Mouse (Mus musculus) lung, postnatal 4 days (tissue): Measurements from ENCODE around the gene Ttll11.
A peak's percentile ranks its signal among the peaks of the same experiment; 100 is the strongest.

Source experiments
- DNase-seq, 2 experiments: peaks; one replicate each; pipeline ENCODE4 v3.0.0; 2021

Ttll11 gene

DNA sequence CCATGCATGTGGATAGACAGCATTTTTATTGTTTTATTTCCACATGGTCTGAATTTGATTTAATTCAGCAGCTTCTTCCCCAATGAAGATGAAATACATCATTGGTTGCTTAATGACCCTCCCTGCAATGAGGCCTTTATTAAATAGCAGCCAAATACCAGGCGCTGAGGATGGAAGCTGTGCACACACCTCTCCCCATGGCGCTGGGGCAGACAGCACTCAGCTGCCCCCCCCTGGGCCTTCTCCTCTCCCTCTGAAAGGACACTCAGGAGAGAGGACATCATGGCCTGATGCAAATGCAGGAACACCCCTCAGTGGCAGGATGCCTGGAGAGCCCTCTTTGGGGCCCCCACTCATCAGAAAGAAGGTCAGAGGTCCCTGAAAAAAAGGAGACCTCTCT is 16.4 kb downstream of the Ttll11 start:
- no peak for DNase-seq

DNA sequence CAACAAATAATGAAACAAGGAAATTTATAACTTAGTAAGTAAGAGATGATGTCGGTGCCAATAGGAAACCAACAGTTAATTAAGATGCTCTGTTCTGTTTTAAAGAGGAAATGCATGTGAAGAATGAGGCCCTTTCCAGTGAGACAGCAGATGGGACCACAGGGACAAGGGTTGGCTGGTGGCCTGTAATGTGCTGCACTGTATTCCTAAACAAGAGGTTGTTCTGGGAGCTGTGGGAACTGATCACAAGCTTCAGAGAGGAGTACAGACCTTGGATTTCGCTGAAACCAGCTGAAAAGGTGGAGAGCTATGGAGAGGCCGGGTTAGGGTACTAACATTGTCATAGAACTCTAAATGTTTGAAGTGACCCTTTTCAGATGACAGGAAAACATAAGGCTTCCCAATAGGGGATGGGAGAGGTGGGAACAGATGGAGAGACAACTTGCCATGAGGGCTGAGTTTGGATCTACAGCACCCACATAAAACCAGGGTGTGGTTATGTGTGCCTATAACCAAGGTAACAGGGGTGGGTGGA is 18.1 kb downstream of the Ttll11 start:
- no peak for DNase-seq

DNA sequence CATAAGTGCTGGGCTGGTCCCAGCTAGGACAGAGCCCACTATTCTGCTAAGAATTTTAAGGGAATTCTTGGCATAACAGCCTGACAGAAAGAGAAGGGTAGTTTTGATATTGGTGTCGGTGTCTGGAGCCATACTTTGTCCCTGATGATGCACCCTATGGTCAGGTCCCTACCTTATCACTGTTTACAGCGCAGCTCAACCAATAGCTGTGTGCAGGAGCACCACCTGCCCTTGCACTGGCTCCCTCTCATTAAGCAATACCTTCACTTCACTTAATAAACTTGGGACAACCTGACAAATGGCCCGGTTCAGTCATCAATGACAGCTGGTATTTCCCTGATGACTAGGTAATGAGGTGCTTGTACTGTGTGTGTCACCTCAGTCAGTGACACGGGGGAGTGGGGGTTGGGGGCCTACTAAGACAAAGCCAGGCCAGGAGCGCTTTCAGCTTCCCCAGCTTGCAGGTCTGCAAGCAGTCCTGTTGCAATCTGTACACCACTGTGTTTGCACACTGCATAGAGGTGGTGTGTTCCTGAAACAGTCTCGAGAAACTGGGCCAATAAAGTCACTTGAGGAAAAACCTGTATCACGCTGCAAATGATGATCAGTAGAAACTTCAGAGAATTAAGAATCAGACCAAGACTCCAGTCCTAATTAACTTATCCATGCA is 22.1 kb downstream of the Ttll11 start:
- DNase-seq: no peak

DNA sequence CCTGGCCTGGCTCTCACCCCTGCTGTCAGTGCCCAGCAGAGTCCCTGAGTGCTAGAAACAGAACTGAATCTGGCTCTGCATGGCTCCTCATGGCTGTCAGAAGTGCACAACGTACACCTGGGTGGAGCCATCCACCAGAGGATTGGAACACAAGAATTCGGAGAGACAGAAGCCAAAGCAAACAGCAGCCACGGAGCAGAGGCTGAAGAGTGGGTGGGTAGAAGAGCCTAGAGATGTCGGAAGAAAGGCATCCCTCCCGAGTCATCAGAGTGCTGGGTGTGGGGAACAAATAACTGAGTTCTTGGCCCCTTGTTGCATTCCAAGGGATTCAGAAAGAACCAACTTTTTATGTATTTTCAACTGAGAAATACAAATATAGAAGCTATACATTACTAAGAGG is 24.5 kb downstream of the Ttll11 start:
- peak in 1 of 2 experiments; percentile 31 for DNase-seq

DNA sequence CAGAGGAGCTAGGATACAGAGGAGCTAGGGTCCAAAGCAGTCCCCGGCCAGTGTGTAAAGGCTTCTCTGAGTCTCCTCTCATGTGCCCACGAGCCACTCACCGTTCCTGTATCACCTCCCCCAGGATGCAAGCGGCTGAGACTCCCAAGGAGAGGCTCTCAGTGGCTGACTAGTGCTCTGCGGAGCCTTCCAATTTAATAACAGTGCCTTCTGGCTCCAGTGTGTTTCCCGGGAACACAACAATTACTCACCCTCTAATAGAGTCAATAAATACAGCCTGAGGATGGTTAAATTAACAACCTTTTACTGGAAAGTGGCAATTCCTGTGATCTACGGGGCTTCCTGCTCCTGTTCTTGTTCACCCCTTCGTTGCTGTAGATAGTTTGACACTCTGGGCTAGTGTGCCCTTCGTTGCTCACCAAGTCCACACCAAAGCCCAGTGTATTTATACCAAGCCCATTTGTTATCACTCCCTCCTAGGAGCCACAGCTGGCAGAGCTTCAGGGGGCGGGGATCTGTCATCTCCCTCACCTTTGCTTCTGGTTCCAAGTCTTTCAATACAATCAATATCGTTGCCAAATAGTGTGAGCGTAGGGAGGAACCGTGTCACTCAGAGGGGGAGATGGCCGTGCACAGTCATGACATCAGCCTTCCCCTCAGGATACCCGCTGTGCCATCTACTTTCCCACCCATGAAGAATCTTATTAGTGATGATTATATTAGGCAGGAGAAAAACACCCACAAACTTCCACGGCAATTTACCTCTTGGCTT is 27.3 kb downstream of the Ttll11 start:
- DNase-seq: no peak

DNA sequence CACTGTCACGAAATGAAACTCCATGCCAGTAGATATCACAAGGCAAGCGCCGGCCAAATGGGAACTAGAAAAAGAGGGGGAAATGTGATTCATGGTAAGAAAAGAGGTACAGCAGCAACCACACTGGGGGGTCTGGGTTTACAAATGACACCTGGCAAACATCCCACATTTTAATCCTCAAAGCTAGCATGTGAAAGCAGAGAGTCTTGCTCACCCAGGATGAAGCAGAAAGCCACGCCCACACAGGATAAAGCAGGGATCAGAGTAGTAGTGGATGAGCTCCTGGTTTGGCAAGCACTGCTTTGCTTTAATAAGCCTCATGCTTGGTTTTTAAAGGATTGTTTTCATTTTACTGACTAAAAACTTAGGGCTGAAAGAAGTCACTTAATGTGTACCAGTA is 34.8 kb downstream of the Ttll11 start:
- DNase-seq: no peak

DNA sequence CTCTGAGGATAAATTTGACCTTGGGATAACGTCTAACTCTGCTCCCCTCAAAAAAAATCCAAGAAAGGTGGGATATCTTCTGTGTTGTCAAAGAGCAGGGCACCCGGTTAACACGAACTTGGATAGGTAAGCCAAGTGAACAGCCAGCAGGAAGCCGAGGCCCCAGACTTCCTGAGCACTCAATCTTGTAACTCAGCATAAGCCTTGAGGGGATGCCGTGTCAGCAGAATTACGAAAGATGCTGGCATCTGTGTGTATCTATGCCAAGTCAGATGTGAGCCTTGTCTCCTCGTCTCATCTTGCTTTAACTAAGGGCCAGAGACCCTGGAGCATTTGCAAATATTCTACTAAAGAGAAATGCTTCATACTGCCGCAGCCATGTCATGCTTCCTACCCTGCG is 36.8 kb downstream of the Ttll11 start:
- no peak for DNase-seq

DNA sequence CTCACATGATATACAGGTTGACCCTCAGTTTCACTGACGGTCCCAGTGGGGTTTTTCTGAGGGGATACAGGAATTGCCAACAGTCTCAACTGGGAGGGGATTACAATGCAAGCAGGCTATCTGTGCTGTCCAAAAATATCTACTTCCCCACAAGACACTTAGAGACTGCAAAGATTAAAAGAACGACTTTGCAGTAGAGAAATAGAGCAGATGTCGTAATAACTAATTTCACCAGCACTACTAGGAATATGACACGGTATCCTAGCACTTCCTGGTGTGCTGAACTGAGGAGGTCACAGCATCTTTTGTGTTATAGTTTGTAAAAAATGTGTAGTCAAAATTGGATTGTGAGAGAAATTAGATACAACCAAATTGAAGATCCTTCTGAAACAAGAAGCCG is 44.7 kb downstream of the Ttll11 start:
- no peak for DNase-seq

DNA sequence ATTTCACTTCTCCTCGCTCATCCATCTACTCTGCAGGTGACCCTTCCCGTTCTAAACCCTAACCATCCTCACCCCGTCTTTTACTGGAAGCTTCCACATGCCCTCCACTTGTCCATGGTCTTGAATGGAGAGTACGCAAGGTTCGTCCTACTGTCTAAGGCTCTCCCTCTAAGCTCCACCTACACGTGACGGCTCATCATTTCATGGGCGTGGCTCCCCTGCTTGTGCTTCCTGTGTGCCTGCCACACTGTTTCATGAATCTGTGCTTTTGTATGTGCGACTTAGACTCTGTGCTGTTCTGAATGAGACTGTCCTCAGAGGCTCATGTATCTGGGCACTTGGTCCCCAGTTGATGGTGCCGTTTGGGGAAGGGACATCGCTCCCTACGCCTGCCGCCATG is 46.6 kb downstream of the Ttll11 start:
- DNase-seq: no peak

DNA sequence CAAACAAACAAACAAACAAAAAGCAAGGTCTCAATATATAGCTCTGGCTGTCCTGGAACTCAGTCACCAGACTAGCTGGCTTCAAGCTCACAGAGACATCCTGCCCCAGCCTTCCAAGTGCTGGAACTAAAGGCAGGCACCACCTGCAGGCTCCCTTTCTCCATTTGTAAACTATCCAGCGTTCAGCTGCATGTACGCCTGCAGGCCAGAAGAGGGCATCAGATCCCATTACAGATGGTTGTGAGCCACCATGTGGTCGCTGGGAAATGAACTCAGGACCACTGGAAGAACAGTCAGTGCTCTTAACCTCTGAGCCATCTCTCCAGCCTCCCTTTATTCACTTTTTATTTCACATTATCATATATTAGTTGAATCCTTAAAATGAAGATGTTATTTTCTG is 48.1 kb downstream of the Ttll11 start:
- no peak for DNase-seq

DNA sequence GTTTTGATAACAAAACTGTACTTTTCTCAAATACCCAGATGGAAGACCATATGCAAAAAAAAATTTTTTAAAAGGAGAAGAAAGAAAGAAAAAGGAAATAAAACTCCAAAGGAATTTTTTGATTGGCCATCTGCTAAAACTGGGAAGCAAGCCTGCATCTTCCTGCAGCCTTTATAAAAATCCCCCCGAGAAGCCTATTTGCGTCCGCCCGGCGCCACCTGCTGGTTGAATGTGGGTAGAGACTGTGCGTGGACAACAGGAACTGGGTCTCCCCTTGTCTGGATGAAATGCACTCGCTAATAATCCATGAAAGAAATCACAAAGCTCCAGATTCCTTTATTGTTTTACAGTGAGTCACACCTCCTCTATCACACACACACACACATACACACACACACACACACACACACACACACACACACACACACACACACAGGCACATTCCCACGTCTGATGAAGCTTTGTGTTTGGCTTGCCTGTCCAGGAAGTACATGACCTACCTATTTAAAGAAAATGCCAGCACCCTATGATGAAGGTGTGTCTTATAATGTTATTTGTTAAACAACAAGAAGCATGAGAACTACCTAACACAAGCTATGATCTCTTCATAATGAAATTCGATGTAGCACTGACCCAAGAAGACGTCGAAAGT is 49.1 kb downstream of the Ttll11 start:
- DNase-seq: peak; percentile 70 to 84

DNA sequence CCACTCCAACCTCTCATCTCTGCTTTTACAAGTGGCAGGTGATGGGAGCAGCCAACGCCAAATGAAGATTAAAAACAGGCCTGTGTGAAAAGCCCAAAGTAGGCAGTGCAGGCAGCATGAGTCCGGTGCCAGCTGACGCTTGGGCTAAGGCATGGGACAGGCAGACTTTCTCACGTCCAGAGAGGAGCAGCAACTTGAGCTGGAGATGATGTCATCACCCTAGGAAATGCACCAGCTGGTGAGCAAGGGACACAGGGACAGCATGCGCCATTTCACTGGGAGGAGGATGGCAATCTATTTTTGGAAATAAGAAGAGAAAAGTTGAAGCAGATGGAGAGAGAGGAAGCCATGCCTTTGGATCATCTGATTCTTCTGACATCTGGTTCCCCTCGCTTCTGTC is 51.6 kb downstream of the Ttll11 start:
- DNase-seq: peak; percentile 22 to 55

DNA sequence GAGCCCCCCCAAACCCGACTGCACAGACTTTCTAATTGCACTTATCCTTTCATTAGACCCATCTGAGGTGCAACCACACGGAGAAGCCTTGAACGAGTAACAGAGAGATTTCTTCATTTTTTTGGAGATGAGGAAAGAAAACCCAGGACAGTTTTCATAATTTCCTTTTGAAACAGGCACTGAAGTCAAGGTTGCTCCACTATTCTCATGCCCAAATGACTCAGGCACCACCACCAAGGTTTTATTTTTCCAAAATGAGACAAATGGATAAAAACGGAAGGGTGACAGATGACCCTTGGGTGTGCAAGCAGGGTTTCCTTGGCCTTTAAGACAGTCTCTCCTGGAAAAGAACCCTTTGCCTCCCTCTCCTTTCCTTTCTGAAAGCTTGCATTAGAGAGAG is 54.8 kb downstream of the Ttll11 start:
- DNase-seq: no peak

DNA sequence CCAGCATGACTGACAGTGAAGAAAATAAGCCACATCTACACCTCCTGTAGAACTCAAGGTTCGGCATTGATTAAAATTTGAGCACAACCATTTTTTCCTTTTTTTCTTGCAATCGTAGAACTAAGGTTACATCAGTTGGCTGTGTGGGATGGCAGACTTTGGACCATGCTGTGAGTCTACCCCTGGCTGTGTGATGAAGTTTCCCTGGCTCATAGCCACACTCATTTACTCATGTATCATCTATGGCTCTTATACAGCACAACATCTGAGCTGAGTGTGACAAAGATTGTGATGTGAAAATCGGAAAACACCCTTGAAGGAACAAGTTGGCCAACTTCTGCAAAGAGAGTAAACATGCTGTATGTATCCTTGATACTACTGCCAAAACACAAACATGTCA is 56.8 kb downstream of the Ttll11 start:
- no peak for DNase-seq

DNA sequence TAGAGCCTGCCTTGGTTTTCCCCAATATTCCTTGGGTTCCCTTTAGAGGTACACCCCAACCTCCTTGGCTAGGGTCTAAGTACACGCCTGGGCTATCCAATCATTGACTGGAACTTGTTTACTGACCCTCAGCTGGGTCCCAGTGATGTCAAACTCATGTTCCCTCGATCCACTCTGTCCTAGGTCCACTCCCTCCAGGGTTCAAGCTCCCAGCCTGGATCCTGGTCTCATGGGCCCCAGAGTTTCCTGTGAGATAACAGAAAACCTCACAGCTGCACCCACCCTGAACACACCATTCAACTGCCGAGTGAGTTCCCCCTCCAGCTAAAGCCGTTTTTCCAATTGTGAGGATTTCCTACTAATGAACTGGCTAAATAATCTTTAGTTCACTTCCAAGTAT is 67.6 kb downstream of the Ttll11 start:
- no peak for DNase-seq

DNA sequence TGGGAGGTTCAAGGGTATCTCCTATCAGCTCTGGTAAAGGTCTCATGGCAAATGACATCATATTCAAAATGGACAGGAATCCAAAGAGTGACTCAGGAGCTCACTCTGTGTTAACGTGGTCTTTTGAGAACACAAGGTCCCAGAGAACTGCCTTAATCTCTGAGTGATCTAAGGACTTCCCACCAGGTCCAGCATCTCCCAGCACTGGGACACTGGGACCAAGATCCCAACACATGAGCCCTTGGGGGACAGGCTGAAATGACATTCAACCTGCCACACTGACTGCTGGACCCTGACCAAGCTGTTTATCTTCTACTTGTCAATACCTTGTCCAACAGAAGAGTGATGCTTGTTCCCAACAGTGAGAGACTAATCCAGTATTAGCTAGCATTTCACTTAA is 68.0 kb downstream of the Ttll11 start:
- DNase-seq: no peak

DNA sequence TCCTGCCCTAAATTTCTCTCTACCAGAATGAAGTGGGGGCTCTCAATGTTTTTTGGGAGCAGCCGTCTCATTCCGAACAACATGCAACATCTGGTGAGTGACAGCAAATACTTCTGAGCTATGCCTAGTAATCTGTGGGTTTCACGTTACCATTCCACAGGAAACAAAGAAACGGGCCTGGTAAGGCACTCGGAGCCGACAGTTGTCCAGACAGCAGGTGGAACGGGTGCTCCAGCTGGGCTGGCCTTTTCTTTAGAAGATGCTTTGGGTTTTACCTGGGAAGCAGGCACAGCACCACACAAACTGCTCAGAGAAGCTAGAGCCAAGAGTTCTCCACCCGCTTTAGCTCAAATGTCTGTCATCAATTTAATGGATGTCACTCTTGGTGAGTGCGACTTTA is 69.0 kb downstream of the Ttll11 start:
- DNase-seq: no peak

DNA sequence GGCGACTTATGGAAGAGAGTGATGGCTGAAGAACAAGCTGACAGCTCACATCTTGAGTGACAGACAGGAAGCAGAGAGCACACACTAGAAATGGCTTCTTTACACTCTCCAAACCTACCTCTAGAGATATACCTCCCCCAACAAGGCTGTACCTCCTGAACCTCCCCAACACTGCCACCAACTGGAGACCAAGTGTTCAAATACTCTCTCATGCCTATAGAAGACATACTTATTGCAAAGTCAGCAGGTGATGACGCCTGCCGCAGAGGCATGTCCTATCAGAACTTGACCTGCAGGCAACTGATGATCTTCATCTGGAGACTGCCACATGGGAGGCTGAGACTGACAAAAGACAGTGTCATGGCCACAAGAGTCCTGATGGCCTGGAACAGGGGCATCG is 70.4 kb downstream of the Ttll11 start:
- no peak for DNase-seq

DNA sequence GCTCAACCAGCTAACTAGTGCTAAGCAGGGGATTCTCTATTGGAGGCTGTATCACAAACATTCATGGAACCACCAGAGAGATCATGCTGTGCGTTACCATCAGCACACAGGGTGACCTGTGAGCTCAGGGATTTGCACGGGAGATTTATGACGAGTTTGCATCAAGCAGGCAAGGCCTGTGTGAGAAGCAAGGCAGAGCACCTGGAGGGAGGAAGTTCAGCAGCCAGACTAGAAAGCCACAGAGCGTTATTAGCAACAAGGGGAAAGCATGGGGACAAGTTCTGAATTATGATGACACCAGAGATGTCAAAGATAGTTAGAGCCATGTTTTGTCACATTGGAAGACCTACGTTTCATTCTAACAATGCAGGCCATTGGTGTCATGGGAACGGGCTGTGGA is 72.1 kb downstream of the Ttll11 start:
- no peak for DNase-seq

DNA sequence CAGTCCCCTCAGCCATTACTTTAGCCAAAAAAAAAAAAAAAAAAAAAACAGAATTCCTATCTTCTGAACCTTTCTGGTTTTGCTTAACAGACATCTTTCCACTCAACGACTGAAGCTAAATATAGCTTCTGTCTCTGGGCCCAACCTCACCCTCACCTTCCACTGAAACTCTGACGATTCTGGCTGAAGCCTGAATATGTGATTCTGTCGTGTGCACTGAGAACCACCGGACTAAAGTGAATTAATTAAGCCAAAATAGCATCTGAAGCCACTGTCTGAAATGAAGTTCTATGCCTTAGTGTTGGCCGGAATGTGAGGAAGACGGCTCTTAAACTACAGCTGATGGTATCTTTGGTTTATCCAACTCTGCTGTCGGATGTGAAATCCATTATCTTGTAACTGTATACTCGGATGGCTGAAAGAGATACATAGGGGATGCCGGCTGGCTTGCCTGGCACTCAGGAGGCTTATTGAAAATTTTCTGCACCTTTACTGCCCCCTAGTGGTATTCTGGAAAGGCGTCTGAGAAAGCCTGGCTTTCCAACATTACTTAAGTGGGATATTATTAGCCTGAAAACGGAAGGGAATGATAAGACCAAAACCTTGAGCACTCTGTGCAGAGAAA is 73.4 kb downstream of the Ttll11 start:
- DNase-seq: peak; percentile 46 to 71

DNA sequence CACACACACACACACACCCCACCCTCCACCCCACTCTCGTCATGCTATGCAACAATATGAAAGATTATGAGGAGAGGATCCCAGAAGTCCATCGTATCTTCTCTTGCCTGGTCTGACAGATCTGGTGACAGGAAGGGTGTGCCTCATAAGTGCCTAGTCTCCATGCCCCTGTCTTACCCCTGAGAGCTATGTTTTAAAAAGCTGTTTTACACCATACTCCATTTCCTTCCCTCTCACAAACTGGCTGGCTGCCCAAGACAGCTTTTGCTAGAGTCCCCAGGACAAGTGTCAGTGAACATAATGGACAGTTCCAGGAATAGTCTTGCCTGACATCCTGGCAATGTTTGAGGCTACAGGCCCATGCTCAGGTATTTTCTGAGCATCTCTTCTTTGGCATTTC is 78.9 kb downstream of the Ttll11 start:
- peak; percentile 62 to 71 for DNase-seq

DNA sequence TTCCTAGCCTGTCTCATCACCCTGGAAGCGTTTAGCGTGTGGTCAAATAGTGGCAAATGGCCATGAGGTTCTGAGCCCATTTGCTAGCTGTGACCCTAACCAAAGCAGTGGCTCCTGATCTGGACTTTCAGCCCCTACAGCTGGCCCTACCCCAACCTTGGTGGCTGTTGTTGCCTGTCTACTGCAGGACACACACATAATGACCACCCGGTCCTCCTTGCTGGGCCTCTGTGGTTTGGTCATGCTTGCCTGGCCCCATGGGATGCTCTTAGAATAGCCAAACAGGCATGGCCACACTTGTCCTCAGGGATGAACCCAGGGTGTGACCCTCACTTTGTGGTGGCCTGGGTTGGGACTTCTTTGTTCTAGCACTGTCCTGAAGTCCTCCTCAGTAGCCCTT is 80.0 kb downstream of the Ttll11 start:
- DNase-seq: no peak

DNA sequence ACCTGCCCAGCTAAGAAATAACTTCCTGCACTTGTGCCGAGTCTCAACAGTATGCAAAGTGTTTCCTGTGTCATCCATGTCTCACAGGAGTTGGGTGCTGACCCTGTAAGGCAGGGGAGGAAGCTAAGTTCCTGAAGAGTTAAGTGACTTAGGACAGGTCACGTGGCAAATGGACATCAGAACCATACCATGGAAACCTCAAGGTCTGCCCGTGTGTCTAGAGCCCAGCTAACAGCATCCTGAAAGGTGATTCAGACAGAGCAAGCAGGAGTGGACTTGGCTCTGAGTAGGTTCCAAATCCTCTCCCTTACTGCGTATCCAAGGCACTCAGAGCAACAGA is 80.6 kb downstream of the Ttll11 start:
- no peak for DNase-seq
